Mouse (Mus musculus) inflammation-experienced regulatory T-cells (primary cell): ENCODE results near the gene Hcrtr2. TPM values are rescaled to one million over a fixed set of nuclear protein-coding genes. Genes with fewer than 3 reads are reported as not detected.

Source experiments
- polyA plus RNA-seq, 2 experiments: library from polyadenylated mRNA; unstranded; fragments of 100-300 nt; shearing (Covaris generic); gene quantifications; one replicate each; pipeline ENCODE4 v1.2.1; 2017

Gene Hcrtr2
- polyA plus RNA-seq: 1 to 10 TPM in 1 of 2 experiments, not detected in 1; 1.0 TPM

GRCm38 (mm10) chr9:76323756-76324155 lies at the start of gene Hcrtr2:
Hcrtr2 (minus strand) TSS chr9:76323856.

GRCm38 (mm10) chr9:76213557-76213956 lies 110.1 kb downstream of the Hcrtr2 start, which contains the start of gene Gfral:
Gfral (minus strand) TSS chr9:76213657.

Other genes with a start within 250 kb of the Hcrtr2 start
- gene Gfral, start 110.2 kb downstream of the Hcrtr2 start, polyA plus RNA-seq: under 1 TPM; 0.07 to 0.36 TPM
- under 1 TPM in 1 of 2 experiments, not detected in 1; 0.15 TPM for gene Fam83b, start 243.3 kb upstream of the Hcrtr2 start, polyA plus RNA-seq